Mouse (Mus musculus): Measurements from ENCODE around the gene Fgf14. TPM values are rescaled to one million over a fixed set of nuclear protein-coding genes. Genes with fewer than 3 reads are reported as not detected.
"Not testable (repeated sequence)": the region's sequence is repeated elsewhere in the genome, so short reads cannot be mapped to it uniquely, and the experiment has no call there.

The Fgf14 gene
- polyA plus RNA-seq, 1 experiment from 2014 or later, result 28.5 TPM

DNA sequence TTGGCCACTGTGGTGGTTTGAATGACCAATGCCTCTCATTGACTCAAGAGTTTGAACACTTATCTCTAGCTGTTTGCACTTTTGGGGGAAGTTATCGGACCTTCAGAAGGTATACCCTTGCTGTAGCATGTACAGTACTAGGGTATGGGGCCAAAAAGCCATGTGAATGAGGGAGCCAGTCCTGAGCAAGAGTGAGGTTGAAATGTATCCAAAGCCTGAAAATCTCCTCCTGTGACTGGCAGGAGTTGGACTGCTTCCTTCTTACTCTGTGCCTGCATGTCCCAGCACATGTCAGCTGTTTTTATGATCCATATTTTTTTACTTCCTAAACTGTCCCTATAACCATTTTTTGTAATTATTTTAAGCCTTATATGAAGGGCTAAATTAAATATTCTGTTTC is 632.9 kb downstream of the Fgf14 start:
- no peak overlapping the region for H3K4me2 ChIP-seq (ENCODE audit: low read length)
- no peaks in the 10 kb centered on the region for H3K9me3 ChIP-seq (ENCODE audit: control insufficient read depth, low read length)
- no peaks in the 10 kb centered on the region for H3K27me3 ChIP-seq (ENCODE audit: control insufficient read depth, insufficient read depth, low read length)
- H3K4me3 ChIP-seq (replicated peaks; ENCODE audit: low read depth, low read length), result no peak overlapping the region
- no peaks in the 10 kb centered on the region for H3K36me3 ChIP-seq (ENCODE audit: control insufficient read depth, insufficient read depth, low read length)
- no peak for DNase-seq
- ATAC-seq (ENCODE audit: low FRiP score, low TSS enrichment), result no peak
- H3K27ac ChIP-seq (replicated peaks; ENCODE audit: low read depth, low read length), result no peak overlapping the region
- no peaks in the 10 kb centered on the region for H3K4me1 ChIP-seq (ENCODE audit: control insufficient read depth, insufficient read depth, low read length)
- no peak overlapping the region for H3K9ac ChIP-seq (replicated peaks; ENCODE audit: low read length)
- 93% methylated on average over 1 of the region's 1 CpGs for WGBS

DNA sequence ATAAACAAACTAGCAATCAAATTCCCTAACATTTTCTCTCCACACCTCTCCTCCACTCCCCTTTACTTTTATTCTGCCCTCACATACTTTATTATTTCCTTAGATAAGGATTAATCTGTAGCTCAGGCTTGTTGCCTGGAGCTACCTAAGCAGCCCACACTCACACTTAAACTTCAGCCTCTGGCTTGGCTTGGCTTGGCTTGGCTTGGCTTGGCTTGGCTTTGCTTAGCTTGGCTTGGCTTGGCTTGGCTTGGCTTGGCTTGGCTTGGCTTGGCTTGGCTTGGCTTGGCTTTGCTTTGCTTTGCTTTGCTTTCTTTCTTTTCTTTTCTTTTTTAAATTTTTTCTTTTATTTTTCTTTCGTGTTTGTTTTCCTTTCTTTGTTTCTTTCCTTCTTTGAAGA is 636.3 kb downstream of the Fgf14 start:
- H3K9me3 ChIP-seq (ENCODE audit: control insufficient read depth, low read length), result no peaks in the 10 kb centered on the region
- H3K27ac ChIP-seq (replicated peaks; ENCODE audit: low read depth, low read length), result no peak overlapping the region
- H3K4me3 ChIP-seq (replicated peaks; ENCODE audit: low read depth, low read length), result no peak overlapping the region
- WGBS, result 88% methylated on average over 1 of the region's 1 CpGs
- no peak for DNase-seq
- peaks cover 15% of the 10 kb centered on the region for H3K4me1 ChIP-seq (ENCODE audit: control insufficient read depth, insufficient read depth, low read length)
- no peaks in the 10 kb centered on the region for H3K27me3 ChIP-seq (ENCODE audit: control insufficient read depth, insufficient read depth, low read length)
- no peaks in the 10 kb centered on the region for H3K36me3 ChIP-seq (ENCODE audit: control insufficient read depth, insufficient read depth, low read length)
- H3K9ac ChIP-seq (replicated peaks; ENCODE audit: low read length), result no peak overlapping the region
- ATAC-seq (ENCODE audit: low FRiP score, low TSS enrichment), result no peak
- no peak overlapping the region for H3K4me2 ChIP-seq (ENCODE audit: low read length)

DNA sequence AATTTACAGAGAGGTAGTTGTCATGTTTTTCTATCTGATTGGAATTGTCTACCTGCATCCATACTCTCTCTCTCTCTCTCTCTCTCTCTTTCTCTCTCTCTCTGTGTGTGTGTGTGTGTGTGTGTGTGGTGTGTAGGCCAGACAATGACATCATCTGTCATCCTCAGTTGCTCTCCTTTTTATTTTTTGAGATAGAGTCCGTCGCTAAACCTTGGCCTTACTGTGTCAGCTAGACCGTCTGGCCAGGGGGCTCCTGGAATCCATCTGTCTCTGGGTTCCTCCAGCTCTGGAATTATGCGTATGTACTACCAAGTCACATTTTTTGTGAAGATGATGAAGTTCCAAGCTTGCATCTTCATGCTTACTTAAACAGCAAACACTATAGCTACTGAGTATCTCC is 639.5 kb downstream of the Fgf14 start:
- Histone ChIP-seq H3K27ac (replicated peaks; ENCODE audit: low read depth, low read length) (no peak overlapping the region), H3K27me3 (ENCODE audit: control insufficient read depth, insufficient read depth, low read length) (no peaks in the 10 kb centered on the region), H3K4me3 (replicated peaks; ENCODE audit: low read depth, low read length) (no peak overlapping the region), H3K9ac (replicated peaks; ENCODE audit: low read length) (no peak overlapping the region), H3K4me2 (ENCODE audit: low read length) (no peak overlapping the region), H3K9me3 (ENCODE audit: control insufficient read depth, low read length) (no peaks in the 10 kb centered on the region), H3K4me1 (ENCODE audit: control insufficient read depth, insufficient read depth, low read length) (peaks cover 15% of the 10 kb centered on the region), H3K36me3 (ENCODE audit: control insufficient read depth, insufficient read depth, low read length) (no peaks in the 10 kb centered on the region)
- 52% methylated on average over 4 of the region's 4 CpGs for WGBS
- DNase-seq (no peak), ATAC-seq (ENCODE audit: low FRiP score, low TSS enrichment) (no peak)

DNA sequence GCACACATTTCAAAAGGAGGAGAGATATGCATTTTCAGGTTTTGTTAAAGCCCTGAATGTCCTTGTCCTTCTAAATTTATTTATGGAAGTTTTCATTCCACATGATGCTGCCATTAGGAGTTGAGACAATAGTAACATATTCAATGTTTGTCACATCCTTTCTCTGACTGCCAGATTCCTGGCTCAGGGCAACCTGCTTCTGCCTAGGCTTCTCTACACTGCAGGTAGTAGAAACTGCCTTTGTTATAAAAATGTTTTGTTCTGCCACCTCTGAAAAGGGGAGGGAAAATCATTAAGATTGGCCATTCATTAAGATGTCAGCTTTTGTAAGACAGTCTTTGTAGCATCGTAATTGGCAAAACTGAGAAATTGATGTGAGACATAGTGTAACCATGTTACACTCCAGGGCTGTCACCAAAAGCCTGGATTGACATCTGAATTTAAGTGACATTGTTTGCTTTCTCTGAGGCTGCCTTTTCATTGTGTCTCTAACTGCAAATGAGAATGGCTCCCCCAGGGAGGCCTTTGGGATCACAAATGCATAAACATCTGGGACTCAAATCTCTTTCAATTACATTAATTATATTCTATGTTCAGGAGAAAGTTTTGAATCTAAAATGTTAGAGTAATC is 640.2 kb downstream of the Fgf14 start:
- H3K9ac ChIP-seq (replicated peaks; ENCODE audit: low read length), result no peak overlapping the region
- H3K27ac ChIP-seq (replicated peaks; ENCODE audit: low read depth, low read length), result peak overlapping the region; percentile 14; the same call in 1 of the 2 replicates
- no peaks in the 10 kb centered on the region for H3K9me3 ChIP-seq (ENCODE audit: control insufficient read depth, low read length)
- H3K27me3 ChIP-seq (ENCODE audit: control insufficient read depth, insufficient read depth, low read length), result no peaks in the 10 kb centered on the region
- WGBS, result 0% methylated on average over 1 of the region's 1 CpGs
- no peaks in the 10 kb centered on the region for H3K36me3 ChIP-seq (ENCODE audit: control insufficient read depth, insufficient read depth, low read length)
- ATAC-seq (ENCODE audit: low FRiP score, low TSS enrichment), result no peak; the same call in 1 of the 2 replicates
- H3K4me2 ChIP-seq (ENCODE audit: low read length), result no peak overlapping the region
- peak; percentile 60 for DNase-seq
- peaks cover 15% of the 10 kb centered on the region for H3K4me1 ChIP-seq (ENCODE audit: control insufficient read depth, insufficient read depth, low read length)
- H3K4me3 ChIP-seq (replicated peaks; ENCODE audit: low read depth, low read length), result no peak overlapping the region

DNA sequence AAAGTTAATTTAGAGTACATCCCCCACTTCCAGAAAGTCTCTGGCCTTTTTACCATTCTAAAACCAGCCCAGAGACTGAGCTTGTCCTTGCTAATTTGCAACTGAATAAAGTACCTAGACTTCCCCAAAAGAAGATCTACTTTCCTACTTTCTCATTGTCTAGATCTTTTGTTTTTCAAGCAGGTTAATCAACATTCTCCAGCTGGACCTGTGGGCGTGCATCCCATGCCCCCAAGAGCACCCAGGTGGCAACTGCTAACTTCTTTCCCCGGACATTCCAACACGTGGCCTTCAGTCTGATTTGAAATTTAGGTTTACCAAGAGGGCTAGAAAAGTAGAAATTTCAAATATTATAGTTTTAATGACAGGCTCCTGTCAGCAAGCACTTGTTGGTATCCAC is 643.6 kb downstream of the Fgf14 start:
- not testable (repeated sequence) for H3K4me3 ChIP-seq (replicated peaks; ENCODE audit: low read depth, low read length)

DNA sequence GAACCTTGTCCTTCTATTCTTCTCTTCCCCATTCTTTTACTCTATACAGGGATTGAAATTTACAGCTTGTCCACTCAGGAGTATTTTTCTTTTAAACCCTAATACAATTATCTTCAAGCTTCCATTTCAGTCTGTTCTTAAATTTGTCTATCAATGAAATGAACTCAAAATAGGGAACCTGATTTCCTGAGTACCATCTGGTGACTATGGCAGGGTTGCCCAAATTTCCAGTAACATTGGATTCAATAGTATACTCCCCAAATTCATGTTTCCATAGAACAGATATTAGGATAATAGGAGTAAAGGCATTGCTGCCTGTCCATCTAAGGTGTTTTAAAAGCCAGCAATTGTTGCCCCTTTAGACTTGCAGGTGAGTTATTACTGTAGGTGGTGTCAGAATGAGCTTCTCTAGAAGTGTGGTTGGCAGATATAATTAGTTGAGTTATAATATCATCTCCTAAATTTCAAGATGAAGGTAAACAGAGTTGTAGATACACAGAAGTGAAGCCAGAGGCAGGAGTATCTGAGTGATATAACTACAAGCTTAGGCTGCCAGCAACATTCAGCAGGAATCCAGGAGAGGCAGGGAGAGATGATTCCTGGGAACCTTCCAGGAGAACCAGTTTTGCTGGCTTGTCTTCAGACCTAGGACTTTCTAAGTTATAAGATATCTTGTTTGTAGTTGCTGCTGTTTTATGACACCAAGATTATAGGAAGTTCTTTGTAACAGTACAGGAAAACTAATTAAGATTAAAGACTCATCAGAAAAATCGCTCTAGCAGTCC is 648.8 kb downstream of the Fgf14 start:
- Histone ChIP-seq H3K4me2 (ENCODE audit: low read length) (no peak overlapping the region), H3K9ac (replicated peaks; ENCODE audit: low read length) (no peak overlapping the region), H3K4me1 (ENCODE audit: control insufficient read depth, insufficient read depth, low read length) (no peaks in the 10 kb centered on the region), H3K36me3 (ENCODE audit: control insufficient read depth, insufficient read depth, low read length) (no peaks in the 10 kb centered on the region), H3K9me3 (ENCODE audit: control insufficient read depth, low read length) (no peaks in the 10 kb centered on the region), H3K4me3 (replicated peaks; ENCODE audit: low read depth, low read length) (no peak overlapping the region), H3K27ac (replicated peaks; ENCODE audit: low read depth, low read length) (no peak overlapping the region), H3K27me3 (ENCODE audit: control insufficient read depth, insufficient read depth, low read length) (no peaks in the 10 kb centered on the region)
- WGBS, result 92% methylated on average over 1 of the region's 1 CpGs
- ATAC-seq (ENCODE audit: low FRiP score, low TSS enrichment), result no peak
- no peak for DNase-seq

More for the DNA sequence above, 643.6 kb downstream of the Fgf14 start:
- H3K27ac ChIP-seq (replicated peaks; ENCODE audit: low read depth, low read length); H3K4me2 ChIP-seq (ENCODE audit: low read length); H3K9me3 ChIP-seq (ENCODE audit: control insufficient read depth, low read length); DNase-seq; ATAC-seq (ENCODE audit: low FRiP score, low TSS enrichment); H3K36me3 ChIP-seq (ENCODE audit: control insufficient read depth, insufficient read depth, low read length); H3K27me3 ChIP-seq (ENCODE audit: control insufficient read depth, insufficient read depth, low read length); H3K9ac ChIP-seq (replicated peaks; ENCODE audit: low read length): not testable (repeated sequence)
- 35% methylated on average over 3 of the region's 3 CpGs for WGBS
- H3K4me1 ChIP-seq (ENCODE audit: control insufficient read depth, insufficient read depth, low read length), result peaks cover 15% of the 10 kb centered on the region

DNA sequence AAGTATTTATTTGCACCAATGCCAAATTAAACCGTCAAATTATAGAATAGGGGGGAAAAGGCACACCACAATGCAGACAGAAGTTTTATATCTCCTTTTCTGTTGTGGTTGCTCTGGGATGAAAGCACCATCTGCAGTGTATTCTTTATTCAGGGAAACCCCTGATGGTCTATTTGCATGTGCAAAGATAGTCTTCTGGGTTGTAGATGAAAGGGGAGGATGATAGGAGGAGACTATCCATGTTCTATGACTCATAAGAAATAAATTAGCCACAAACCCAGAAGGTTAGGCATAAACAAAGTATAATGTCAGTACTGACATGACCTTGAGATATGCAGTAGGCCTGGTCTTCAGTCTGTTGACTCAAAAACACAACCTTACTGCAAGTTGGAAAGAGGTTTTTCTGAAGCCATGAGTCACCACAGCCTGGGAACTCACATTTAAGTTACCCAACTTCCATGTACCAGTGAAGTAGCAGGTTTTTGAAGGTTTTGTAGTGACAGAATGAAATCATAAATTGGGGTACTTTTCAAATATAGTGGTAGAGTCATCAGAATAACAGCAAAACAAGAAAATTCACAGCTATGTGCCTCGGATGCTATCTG is 686.2 kb downstream of the Fgf14 start:
- no peak overlapping the region for H3K27ac ChIP-seq (replicated peaks; ENCODE audit: low read depth, low read length)
- H3K4me1 ChIP-seq (ENCODE audit: control insufficient read depth, insufficient read depth, low read length), result no peaks in the 10 kb centered on the region
- no peak overlapping the region for H3K4me3 ChIP-seq (replicated peaks; ENCODE audit: low read depth, low read length)
- no peaks in the 10 kb centered on the region for H3K9me3 ChIP-seq (ENCODE audit: control insufficient read depth, low read length)
- no peak for DNase-seq
- H3K27me3 ChIP-seq (ENCODE audit: control insufficient read depth, insufficient read depth, low read length), result no peaks in the 10 kb centered on the region
- ATAC-seq (ENCODE audit: low FRiP score, low TSS enrichment), result no peak
- no peaks in the 10 kb centered on the region for H3K36me3 ChIP-seq (ENCODE audit: control insufficient read depth, insufficient read depth, low read length)
- 82% methylated on average over 2 of the region's 2 CpGs for WGBS
- H3K4me2 ChIP-seq (ENCODE audit: low read length), result no peak overlapping the region
- no peak overlapping the region for H3K9ac ChIP-seq (replicated peaks; ENCODE audit: low read length)

DNA sequence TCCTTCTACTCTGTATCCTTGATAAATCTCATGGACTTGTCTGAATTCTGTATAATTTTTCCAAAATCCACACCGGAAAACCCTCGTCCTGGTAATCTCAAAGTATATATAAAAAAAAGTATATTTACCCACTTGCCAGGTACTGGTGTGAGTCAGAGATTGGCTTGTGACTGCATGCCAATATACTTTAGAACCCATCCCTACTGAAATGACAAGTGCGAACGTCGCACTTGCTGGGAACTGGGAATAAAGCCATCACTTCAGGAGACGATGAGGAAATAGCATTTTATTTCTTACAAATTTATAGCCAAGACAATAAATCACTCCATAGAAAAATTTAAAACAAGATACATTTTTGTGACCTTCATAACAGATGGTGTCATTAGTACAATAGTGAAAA is 708.9 kb downstream of the Fgf14 start:
- no peak overlapping the region for H3K9ac ChIP-seq (replicated peaks; ENCODE audit: low read length)
- H3K9me3 ChIP-seq (ENCODE audit: control insufficient read depth, low read length), result no peaks in the 10 kb centered on the region
- H3K4me1 ChIP-seq (ENCODE audit: control insufficient read depth, insufficient read depth, low read length), result no peaks in the 10 kb centered on the region
- no peak for DNase-seq
- no peak overlapping the region for H3K4me3 ChIP-seq (replicated peaks; ENCODE audit: low read depth, low read length)
- H3K36me3 ChIP-seq (ENCODE audit: control insufficient read depth, insufficient read depth, low read length), result no peaks in the 10 kb centered on the region
- no peaks in the 10 kb centered on the region for H3K27me3 ChIP-seq (ENCODE audit: control insufficient read depth, insufficient read depth, low read length)
- ATAC-seq (ENCODE audit: low FRiP score, low TSS enrichment), result no peak
- no peak overlapping the region for H3K4me2 ChIP-seq (ENCODE audit: low read length)
- 91% methylated on average over 6 of the region's 6 CpGs for WGBS
- no peak overlapping the region for H3K27ac ChIP-seq (replicated peaks; ENCODE audit: low read depth, low read length)
